Mouse (Mus musculus) yolk sac, embryonic 10.5 days (tissue): ENCODE measurements around the gene Gm13128.
"Not testable (repeated sequence)": the region's sequence is repeated elsewhere in the genome, so short reads cannot be mapped to it uniquely, and the experiment has no call there.

Source experiments
- DNase-seq: peaks from one replicate; pipeline ENCODE4 v3.0.0-alpha.2; 2017; ENCODE audit warnings: low spot score

Gene Gm13128

DNA sequence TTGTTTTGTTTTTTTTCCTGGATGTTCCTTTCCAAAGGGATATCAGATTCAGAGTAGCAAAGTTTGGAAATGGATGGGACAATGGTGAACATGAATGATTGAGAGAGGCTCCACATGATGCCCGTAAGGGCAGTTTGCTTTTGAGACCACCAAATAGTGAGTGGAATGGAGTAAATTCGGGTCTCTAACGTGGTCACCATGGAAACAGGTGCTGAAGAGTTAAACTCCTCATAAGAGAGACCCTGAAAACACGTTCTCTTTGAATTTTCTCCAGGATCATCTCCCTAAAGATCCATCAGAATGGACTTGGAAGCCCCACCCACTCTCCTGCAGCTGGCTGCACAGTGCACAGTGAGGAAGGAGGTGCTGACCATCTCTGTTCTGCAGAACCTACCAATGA, at the start of gene Gm13128:
Gene Gm13128, plus strand, starts transcription at position 301 of the 400 bp plus-strand sequence.
- DNase-seq = not testable (repeated sequence)

DNA sequence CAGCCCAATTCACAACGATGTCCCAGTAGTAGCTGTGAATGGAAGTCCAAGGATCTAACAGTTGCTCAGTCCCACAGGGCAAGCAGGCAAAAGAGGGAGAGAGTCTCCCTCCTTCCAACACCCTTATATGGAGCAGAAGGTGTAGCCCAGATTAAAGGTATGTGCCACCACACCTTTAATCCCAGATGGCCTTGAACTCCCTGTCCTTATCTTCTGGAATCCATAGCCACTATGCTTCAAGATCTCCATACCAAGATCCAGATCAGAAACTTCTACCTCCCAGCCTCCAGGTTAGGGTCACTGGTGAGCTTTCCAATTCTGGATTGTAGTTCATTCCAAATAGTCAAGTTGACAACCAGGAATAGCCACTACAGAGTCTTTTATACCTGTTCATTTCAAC, 49.7 kb upstream of the Gm13128 start, which contains the start of gene Pramel5:
Gene Pramel5, minus strand, starts transcription at position 101 of the 400 bp plus-strand sequence.
- not testable (repeated sequence) for DNase-seq

DNA sequence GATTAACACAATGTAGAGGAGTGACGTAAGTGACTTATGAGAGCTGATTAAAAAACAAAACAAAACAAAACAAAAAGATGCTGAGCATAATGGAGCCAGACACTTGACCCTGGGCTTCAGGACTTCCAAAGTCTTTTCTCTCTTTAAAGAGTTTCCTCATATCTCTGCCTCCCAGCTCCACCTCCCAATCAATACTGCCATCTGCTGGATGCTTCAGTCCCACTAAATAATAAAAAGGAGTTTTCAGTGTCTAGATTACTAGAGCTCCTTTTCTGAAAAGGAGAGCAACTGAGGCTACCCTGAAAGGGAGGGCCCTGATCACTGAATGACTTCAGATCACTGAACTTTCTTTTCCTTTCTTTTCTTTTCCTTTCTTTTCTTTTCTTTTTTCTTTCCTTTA, 30.6 kb upstream of the Gm13128 start:
- not testable (repeated sequence) for DNase-seq

DNA sequence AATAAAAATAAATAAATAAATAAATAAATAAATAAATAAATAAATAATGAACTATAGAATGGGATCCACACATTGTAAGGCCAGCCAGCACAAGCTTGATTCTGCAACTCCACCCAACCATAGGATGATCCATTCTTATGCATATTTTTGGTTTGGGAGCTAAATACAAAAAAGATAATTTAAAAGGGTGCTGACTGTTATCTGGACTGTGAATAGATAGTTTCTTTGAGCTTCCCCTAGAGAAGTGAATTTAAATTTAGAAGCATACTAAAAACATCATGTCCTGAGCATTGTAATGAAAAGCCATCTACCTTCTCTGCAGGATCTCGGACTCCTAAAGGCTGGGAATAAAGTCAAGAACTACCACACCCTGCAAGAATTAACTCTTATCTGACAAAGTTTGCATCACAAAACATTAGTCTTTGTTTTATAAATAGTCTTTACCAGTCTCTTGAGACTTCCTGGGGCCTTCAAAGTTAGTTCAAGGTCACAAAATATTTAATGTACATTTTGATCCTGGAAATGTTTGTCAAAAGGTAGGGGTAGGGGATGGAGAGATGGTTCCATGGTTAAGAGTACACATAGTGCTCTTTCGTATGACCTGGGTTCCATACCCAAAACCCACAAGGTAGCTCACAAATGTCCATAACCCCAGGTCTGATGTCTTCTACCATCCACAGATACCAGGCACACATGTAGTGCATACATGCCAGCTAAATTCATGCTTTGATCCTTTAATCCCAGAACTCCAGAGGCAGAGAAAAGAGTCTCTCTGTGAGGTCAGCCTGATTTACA, 17.2 kb upstream of the Gm13128 start:
- DNase-seq = not testable (repeated sequence)

DNA sequence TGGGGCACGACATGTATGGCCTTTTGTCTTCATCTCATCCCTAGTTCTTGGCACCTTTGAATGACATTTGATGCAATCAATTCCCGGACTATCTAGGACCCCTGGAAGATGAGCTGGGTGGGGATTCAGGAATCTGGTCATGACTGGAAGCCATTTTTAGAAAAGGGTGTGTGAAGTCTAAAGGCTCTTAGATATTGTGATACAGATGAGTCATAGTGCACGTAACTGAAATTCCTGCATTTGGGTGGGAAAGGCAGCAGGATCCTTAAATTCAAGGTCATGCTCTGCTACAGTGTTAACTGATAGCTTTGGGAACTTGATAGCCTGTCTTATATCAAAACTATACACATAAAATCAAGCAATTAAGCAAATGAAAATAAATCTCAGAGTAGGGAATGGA, 5.8 kb downstream of the Gm13128 start:
- DNase-seq = not testable (repeated sequence)

DNA sequence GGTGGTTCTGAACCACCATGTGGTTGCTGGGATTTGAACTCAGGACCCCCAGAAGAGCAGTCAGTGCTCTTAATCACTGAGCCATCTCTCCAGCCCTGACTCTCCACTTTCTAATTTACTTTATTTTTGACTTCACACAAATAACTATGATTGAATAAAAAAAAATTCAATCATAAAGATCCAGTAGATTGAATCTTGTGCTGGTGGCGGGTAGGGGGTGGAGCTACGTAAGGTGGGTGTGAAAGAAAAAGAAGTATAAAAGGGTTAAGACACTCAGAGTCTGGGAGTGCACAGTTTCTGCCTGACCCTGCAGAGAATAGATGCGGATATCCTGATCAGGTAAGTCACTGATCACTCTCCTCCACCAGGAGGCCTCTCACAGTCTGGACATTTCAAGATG, 27.6 kb downstream of the Gm13128 start, which contains the start of gene Gm13119:
Gene Gm13119, plus strand, starts transcription at position 301 of the 400 bp plus-strand sequence.
- DNase-seq = not testable (repeated sequence)

DNA sequence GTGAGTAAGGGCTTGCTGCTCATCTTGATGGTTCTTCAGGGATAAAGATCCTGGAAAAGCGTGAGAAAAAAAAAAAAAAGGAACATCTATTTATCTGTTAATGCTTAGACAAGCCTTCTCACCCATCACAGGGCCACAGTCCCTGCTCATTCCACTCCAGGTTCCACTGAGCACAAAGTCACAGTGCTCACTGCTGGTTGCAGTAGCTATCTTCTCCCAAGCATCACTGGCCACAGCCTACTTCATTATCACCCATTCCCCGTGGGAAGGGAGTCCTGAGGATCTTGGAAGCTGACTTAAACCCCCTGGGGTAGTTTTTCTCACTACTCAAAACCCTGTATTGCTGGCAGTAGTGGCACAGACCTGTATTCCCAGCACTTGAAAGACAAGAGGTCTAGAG, 47.9 kb downstream of the Gm13128 start, which contains the start of gene Pramef20:
Gene Pramef20, minus strand, starts transcription at position 23 of the 400 bp plus-strand sequence.
- DNase-seq = no peak
